Mouse (Mus musculus) spleen, postnatal 36 days (tissue): ENCODE measurements around the gene Gstm6.
A peak's percentile ranks its signal among the peaks of the same experiment; 100 is the strongest.
"Not testable (repeated sequence)": the region's sequence is repeated elsewhere in the genome, so short reads cannot be mapped to it uniquely, and the experiment has no call there.

Experiments
- DNase-seq, 2 experiments: peaks; one replicate each; pipeline ENCODE4 v3.0.0; 2022; ENCODE audit warnings: low spot score in 2 of 2, mixed read lengths in 1 of 2

Gene Gstm6

GRCm38 (mm10) chr3:107943239-107943990 is at the start of gene Gstm6:
Gene Gstm6 (minus strand): TSS chr3:107943749.
- DNase-seq, result no peak

- DNase-seq, result no peak
These were observed 42.6 kb upstream of the Gstm6 start, which contains the start of gene Gstm2 for GRCm38 (mm10) chr3:107986041-107986562. Gene Gstm2 (minus strand): TSS chr3:107986453.

- DNase-seq, result not testable (repeated sequence)
These were observed 41.6 kb upstream of the Gstm6 start for GRCm38 (mm10) chr3:107985141-107985540.

DNA sequence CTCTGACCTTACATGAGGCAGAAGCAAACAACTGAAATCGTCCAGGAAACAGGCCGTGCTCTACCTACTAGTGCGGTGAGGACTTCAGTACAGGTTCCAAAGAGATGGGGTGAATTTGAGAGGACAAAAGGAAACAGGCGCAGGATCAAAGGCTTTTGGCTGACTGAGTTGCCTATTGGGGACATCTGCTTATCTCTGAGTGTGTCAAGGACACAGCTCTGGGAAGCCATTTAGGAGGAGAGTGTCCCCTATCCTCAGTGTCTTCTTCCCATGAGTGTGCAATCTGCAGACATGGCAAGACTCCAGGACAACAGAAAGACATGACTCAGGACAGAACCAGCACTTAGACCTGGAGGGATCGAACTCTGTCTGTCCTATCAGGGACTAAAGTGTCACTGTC is 40.9 kb upstream of the Gstm6 start:
- DNase-seq, result no peak

GRCm38 (mm10) chr3:107983771-107984170 is 40.2 kb upstream of the Gstm6 start:
- no peak for DNase-seq

DNA sequence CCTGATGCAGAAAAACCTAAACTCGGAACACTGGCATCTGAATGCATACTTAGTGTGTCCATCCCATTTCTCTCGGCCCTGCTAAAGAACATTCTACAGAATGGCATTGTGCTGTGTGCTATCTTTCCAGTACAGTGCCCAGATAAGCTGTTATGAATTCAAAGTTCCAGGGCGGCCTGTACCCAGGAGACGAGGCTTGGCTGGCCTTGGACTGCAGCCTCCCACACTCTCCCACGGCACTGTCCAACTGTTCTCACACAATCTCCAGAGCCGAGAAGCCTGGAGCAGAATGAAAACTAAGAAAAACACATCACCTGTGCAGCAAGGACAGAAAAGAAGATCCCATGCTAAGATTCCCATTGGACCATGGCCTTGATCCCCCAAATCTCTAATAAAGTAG is 39.2 kb upstream of the Gstm6 start:
- no peak for DNase-seq

DNA sequence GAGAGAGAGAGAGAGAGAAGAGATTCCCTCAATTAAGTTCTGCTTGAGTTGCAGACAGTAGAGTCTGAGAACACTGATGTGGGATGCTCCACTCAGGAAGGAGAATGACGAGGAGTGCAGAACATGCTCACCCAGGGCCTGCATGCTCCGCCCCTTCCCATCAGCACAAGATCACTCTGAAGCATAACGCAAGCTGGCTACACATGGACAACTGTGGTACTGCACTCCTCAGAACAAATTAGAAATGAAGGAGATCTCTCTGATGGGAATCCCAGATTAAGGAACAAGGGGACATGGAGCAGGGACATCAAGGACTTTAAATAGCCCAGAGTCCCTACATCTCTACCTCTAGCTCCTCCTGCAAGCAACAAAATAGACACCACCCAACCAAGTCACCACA is 37.7 kb upstream of the Gstm6 start:
- DNase-seq, result no peak

DNA sequence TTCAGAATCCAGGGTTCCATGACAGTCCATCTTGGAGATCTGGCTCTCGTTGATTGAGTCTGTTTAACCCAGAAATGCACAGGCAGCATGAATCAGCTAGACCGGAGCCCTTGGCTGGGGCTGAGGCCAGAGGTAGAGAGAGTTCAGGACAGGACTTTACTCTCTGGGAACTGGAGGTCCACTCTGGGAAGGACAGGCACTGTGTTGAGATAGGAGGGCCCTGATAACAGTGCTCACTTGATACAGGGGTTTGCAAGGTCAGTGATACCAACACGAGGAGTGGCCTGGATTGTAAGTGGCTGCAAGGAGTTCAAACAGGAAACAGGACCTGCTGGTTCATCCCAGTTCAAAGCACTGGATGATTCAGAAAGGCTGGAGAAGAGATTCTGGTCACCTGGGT is 34.1 kb upstream of the Gstm6 start:
- DNase-seq, result no peak

GRCm38 (mm10) chr3:107974237-107974636 is 30.7 kb upstream of the Gstm6 start:
- no peak for DNase-seq

- no peak for DNase-seq
These were observed 28.5 kb upstream of the Gstm6 start for GRCm38 (mm10) chr3:107972070-107972469.

- not testable (repeated sequence) for DNase-seq
These were observed 27.6 kb upstream of the Gstm6 start for GRCm38 (mm10) chr3:107971101-107971500.

- DNase-seq, result no peak
These were observed 25.3 kb upstream of the Gstm6 start, which contains the start of gene Gstm3 for GRCm38 (mm10) chr3:107968724-107969395. Gene Gstm3 (minus strand): TSS chr3:107969283.

DNA sequence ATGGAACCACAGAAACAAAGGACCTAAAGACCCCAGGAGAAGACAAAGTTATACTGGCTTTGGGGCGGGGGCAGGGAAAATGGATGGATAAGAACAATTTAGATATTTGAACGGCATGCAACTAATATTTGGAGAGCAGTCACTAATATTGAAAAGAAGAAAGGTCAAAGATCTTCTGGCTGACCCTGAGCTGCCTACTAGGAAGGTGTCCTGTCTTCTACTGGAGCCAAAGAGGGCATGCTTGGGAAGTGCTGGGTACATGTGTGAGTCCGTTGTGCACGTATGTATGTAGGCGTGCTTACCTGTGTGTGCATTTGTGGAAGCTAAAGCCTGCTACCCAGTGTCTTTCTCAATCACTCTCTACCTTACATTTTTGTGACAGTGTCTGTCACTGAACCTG is 23.1 kb upstream of the Gstm6 start:
- no peak for DNase-seq

- DNase-seq, result no peak
These were observed 22.0 kb upstream of the Gstm6 start for GRCm38 (mm10) chr3:107965592-107965991.

- no peak for DNase-seq
These were observed 21.2 kb upstream of the Gstm6 start for GRCm38 (mm10) chr3:107964656-107965308.

- no peak for DNase-seq
These were observed 20.5 kb upstream of the Gstm6 start for GRCm38 (mm10) chr3:107964026-107964425.

- not testable (repeated sequence) for DNase-seq
These were observed 11.7 kb upstream of the Gstm6 start for GRCm38 (mm10) chr3:107955260-107955659.

GRCm38 (mm10) chr3:107953906-107954305 is 10.4 kb upstream of the Gstm6 start:
- no peak for DNase-seq

- DNase-seq, result peak in 1 of 2 experiments; percentile 7
These were observed 9.8 kb upstream of the Gstm6 start for GRCm38 (mm10) chr3:107953328-107953755.

DNA sequence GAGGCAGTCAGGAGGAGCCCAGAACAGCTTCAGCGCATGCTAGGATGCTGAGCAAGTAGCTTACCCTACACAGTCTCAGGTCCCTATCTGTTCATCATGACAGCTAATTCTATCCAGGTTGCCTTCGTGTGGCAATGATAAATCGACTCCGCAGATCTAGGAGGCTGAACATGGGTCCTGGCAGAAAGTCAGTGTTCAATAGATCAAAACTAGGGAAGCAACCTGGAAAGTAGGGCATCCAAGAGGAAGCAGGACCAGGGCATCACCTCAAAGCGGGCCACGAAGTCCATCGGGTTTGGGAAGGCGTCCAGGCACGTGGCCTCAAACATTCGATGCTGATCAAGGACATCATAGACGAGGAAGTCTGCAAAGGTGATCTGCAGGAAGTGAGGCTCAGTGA is 7.0 kb upstream of the Gstm6 start:
- no peak for DNase-seq

DNA sequence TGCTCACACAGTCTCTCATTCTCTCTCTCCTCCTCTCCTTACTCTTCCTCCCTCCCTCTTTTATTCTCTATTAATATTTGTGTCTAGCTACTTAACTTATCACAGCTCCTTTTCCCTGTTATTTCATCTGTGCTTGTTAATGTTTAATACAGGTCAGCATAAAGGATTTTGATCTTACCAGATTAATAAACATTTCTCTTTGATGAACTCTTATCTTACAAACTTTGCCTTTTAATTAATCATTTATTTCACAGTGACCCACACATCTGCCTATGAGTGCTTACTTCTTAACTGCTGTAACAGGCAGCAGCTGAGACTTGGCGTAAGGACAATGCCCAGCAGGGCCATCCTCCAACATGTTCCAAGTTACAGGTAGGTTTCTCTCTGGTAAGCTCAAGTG is 5.9 kb upstream of the Gstm6 start:
- not testable (repeated sequence) for DNase-seq

- DNase-seq, result no peak
These were observed 2.2 kb upstream of the Gstm6 start for GRCm38 (mm10) chr3:107945729-107946128.
